Mouse (Mus musculus): ENCODE measurements around the gene Dph7. TPM values are rescaled to one million over a fixed set of nuclear protein-coding genes. Genes with fewer than 3 reads are reported as not detected.
"Not testable (repeated sequence)": the region's sequence is repeated elsewhere in the genome, so short reads cannot be mapped to it uniquely, and the experiment has no call there.

The Dph7 gene
- polyA plus RNA-seq, 1 experiment from 2014 or later: 32.3 TPM

GRCm38 (mm10) chr2:24952537-24953055 is 9.6 kb upstream of the Dph7 start:
- H3K9ac ChIP-seq (replicated peaks; ENCODE audit: low read length): no peak overlapping the region
- H3K4me3 ChIP-seq (ENCODE audit: low read length): no peak overlapping the region
- no peak overlapping the region for H3K27ac ChIP-seq (ENCODE audit: low read length)
- ATAC-seq (ENCODE audit: low FRiP score, low TSS enrichment): no peak
- H3K36me3 ChIP-seq (ENCODE audit: insufficient read depth, low read length): peaks cover 50% of the 10 kb centered on the region
- 91% methylated on average over 4 of the region's 4 CpGs for WGBS
- peaks cover 15% of the 10 kb centered on the region for H3K4me1 ChIP-seq (ENCODE audit: insufficient read depth, low read length)
- H3K4me2 ChIP-seq (replicated peaks; ENCODE audit: low read depth, low read length): no peak overlapping the region
- no peaks in the 10 kb centered on the region for H3K9me3 ChIP-seq (ENCODE audit: low read length)
- 0 out of 2 replicates have a peak, but pooled peaks cover 2% of the 10 kb centered on the region for H3K27me3 ChIP-seq (ENCODE audit: insufficient read depth, low read length)

GRCm38 (mm10) chr2:24960910-24961309 is 1.3 kb upstream of the Dph7 start:
- H3K4me3 ChIP-seq (ENCODE audit: low read length): no peak overlapping the region
- no peak overlapping the region for H3K9ac ChIP-seq (replicated peaks; ENCODE audit: low read length)
- H3K9me3 ChIP-seq (ENCODE audit: low read length): no peaks in the 10 kb centered on the region
- 28% methylated on average over 3 of the region's 3 CpGs for WGBS
- H3K4me1 ChIP-seq (ENCODE audit: insufficient read depth, low read length): peaks cover 11% of the 10 kb centered on the region
- peaks cover 56% of the 10 kb centered on the region for H3K36me3 ChIP-seq (ENCODE audit: insufficient read depth, low read length)
- H3K27me3 ChIP-seq (ENCODE audit: insufficient read depth, low read length): no peaks in the 10 kb centered on the region
- no peak overlapping the region for H3K27ac ChIP-seq (ENCODE audit: low read length)
- ATAC-seq (ENCODE audit: low FRiP score, low TSS enrichment): 0 out of 2 replicates have a peak, but pooled peaks have one; percentile 55
- no peak overlapping the region for H3K4me2 ChIP-seq (replicated peaks; ENCODE audit: low read depth, low read length)

GRCm38 (mm10) chr2:24970386-24970785 is 8.2 kb downstream of the Dph7 start:
- Histone ChIP-seq H3K4me1 (ENCODE audit: insufficient read depth, low read length) (peaks cover 9% of the 10 kb centered on the region), H3K36me3 (ENCODE audit: insufficient read depth, low read length) (peaks cover 58% of the 10 kb centered on the region), H3K9me3 (ENCODE audit: low read length) (no peaks in the 10 kb centered on the region), H3K4me3 (ENCODE audit: low read length) (no peak overlapping the region), H3K9ac (replicated peaks; ENCODE audit: low read length) (no peak overlapping the region), H3K27me3 (ENCODE audit: insufficient read depth, low read length) (no peaks in the 10 kb centered on the region), H3K4me2 (replicated peaks; ENCODE audit: low read depth, low read length) (no peak overlapping the region), H3K27ac (ENCODE audit: low read length) (no peak overlapping the region)
- WGBS: 85% methylated on average over 4 of the region's 4 CpGs
- ATAC-seq (ENCODE audit: low FRiP score, low TSS enrichment): no peak

- Histone ChIP-seq H3K9ac (replicated peaks; ENCODE audit: low read length) (peak overlapping the region; percentile 73), H3K4me2 (replicated peaks; ENCODE audit: low read depth, low read length) (peak overlapping the region; percentile 98), H3K36me3 (ENCODE audit: insufficient read depth, low read length) (peaks cover 24% of the 10 kb centered on the region), H3K4me1 (ENCODE audit: insufficient read depth, low read length) (peaks cover 16% of the 10 kb centered on the region), H3K4me3 (ENCODE audit: low read length) (peak overlapping the region; percentile 64), H3K27ac (ENCODE audit: low read length) (peak overlapping the region; percentile 87)
- under 1% methylated on average over 17 of the region's 17 CpGs for WGBS
- H3K27me3 ChIP-seq (ENCODE audit: insufficient read depth, low read length); H3K9me3 ChIP-seq (ENCODE audit: low read length); ATAC-seq (ENCODE audit: low FRiP score, low TSS enrichment): not testable (repeated sequence)
Measured at GRCm38 (mm10) chr2:24974452-24974851, 12.3 kb downstream of the Dph7 start.

GRCm38 (mm10) chr2:24974906-24975703 is 12.9 kb downstream of the Dph7 start, which contains the start of gene Mrpl41:
Gene Mrpl41 (minus strand): TSS chr2:24975098.
- peak within 1 kb of the TSS; percentile 95 for H3K27ac ChIP-seq (ENCODE audit: low read length)
- no peaks in the 10 kb centered on the region for H3K9me3 ChIP-seq (ENCODE audit: low read length)
- peaks cover 17% of the 10 kb centered on the region for H3K36me3 ChIP-seq (ENCODE audit: insufficient read depth, low read length)
- H3K4me1 ChIP-seq (ENCODE audit: insufficient read depth, low read length): peaks cover 16% of the 10 kb centered on the region
- H3K4me3 ChIP-seq (ENCODE audit: low read length): peak within 1 kb of the TSS; percentile 64
- H3K4me2 ChIP-seq (replicated peaks; ENCODE audit: low read depth, low read length): peak within 1 kb of the TSS; percentile 98
- peak; percentile 99 for ATAC-seq (ENCODE audit: low FRiP score, low TSS enrichment)
- no peaks in the 10 kb centered on the region for H3K27me3 ChIP-seq (ENCODE audit: insufficient read depth, low read length)
- under 1% methylated on average over 64 of the region's 64 CpGs for WGBS
- peak within 1 kb of the TSS; percentile 79 for H3K9ac ChIP-seq (replicated peaks; ENCODE audit: low read length)

- no peaks in the 10 kb centered on the region for H3K9me3 ChIP-seq (ENCODE audit: low read length)
- H3K9ac ChIP-seq (replicated peaks; ENCODE audit: low read length): peak within 1 kb of the TSS; percentile 79
- peaks cover 16% of the 10 kb centered on the region for H3K4me1 ChIP-seq (ENCODE audit: insufficient read depth, low read length)
- under 1% methylated on average over 16 of the region's 16 CpGs for WGBS
- ATAC-seq (ENCODE audit: low FRiP score, low TSS enrichment): peak; percentile 70
- no peaks in the 10 kb centered on the region for H3K27me3 ChIP-seq (ENCODE audit: insufficient read depth, low read length)
- peaks cover 13% of the 10 kb centered on the region for H3K36me3 ChIP-seq (ENCODE audit: insufficient read depth, low read length)
- H3K4me2 ChIP-seq (replicated peaks; ENCODE audit: low read depth, low read length): peak within 1 kb of the TSS; percentile 98
- H3K27ac ChIP-seq (ENCODE audit: low read length): peak within 1 kb of the TSS; percentile 95
- peak within 1 kb of the TSS; percentile 64 for H3K4me3 ChIP-seq (ENCODE audit: low read length)
Measured at GRCm38 (mm10) chr2:24975704-24976297, 13.6 kb downstream of the Dph7 start, which contains the start of gene Pnpla7. Gene Pnpla7 (plus strand): TSS chr2:24976033.

GRCm38 (mm10) chr2:24976960-24977359 is 14.8 kb downstream of the Dph7 start:
- no peaks in the 10 kb centered on the region for H3K9me3 ChIP-seq (ENCODE audit: low read length)
- peaks cover 16% of the 10 kb centered on the region for H3K4me1 ChIP-seq (ENCODE audit: insufficient read depth, low read length)
- H3K36me3 ChIP-seq (ENCODE audit: insufficient read depth, low read length): peaks cover 7% of the 10 kb centered on the region
- no peak for ATAC-seq (ENCODE audit: low FRiP score, low TSS enrichment)
- 94% methylated on average over 5 of the region's 5 CpGs for WGBS
- H3K27me3 ChIP-seq (ENCODE audit: insufficient read depth, low read length): no peaks in the 10 kb centered on the region
- no peak overlapping the region for H3K9ac ChIP-seq (replicated peaks; ENCODE audit: low read length)
- no peak overlapping the region for H3K4me3 ChIP-seq (ENCODE audit: low read length)
- no peak overlapping the region for H3K4me2 ChIP-seq (replicated peaks; ENCODE audit: low read depth, low read length)
- no peak overlapping the region for H3K27ac ChIP-seq (ENCODE audit: low read length)

GRCm38 (mm10) chr2:24987762-24988161 is 25.6 kb downstream of the Dph7 start:
- Histone ChIP-seq H3K4me1 (ENCODE audit: insufficient read depth, low read length) (no peaks in the 10 kb centered on the region), H3K9ac (replicated peaks; ENCODE audit: low read length) (no peak overlapping the region), H3K9me3 (ENCODE audit: low read length) (no peaks in the 10 kb centered on the region), H3K27me3 (ENCODE audit: insufficient read depth, low read length) (no peaks in the 10 kb centered on the region), H3K4me3 (ENCODE audit: low read length) (no peak overlapping the region), H3K36me3 (ENCODE audit: insufficient read depth, low read length) (no peaks in the 10 kb centered on the region), H3K4me2 (replicated peaks; ENCODE audit: low read depth, low read length) (no peak overlapping the region), H3K27ac (ENCODE audit: low read length) (no peak overlapping the region)
- ATAC-seq (ENCODE audit: low FRiP score, low TSS enrichment): no peak
- 43% methylated on average over 2 of the region's 2 CpGs for WGBS

- H3K27me3 ChIP-seq (ENCODE audit: insufficient read depth, low read length): no peaks in the 10 kb centered on the region
- no peaks in the 10 kb centered on the region for H3K36me3 ChIP-seq (ENCODE audit: insufficient read depth, low read length)
- no peaks in the 10 kb centered on the region for H3K9me3 ChIP-seq (ENCODE audit: low read length)
- H3K9ac ChIP-seq (replicated peaks; ENCODE audit: low read length): no peak overlapping the region
- H3K4me3 ChIP-seq (ENCODE audit: low read length): no peak overlapping the region
- no peak overlapping the region for H3K27ac ChIP-seq (ENCODE audit: low read length)
- no peaks in the 10 kb centered on the region for H3K4me1 ChIP-seq (ENCODE audit: insufficient read depth, low read length)
- WGBS: 94% methylated on average over 6 of the region's 6 CpGs
- ATAC-seq (ENCODE audit: low FRiP score, low TSS enrichment): no peak
- no peak overlapping the region for H3K4me2 ChIP-seq (replicated peaks; ENCODE audit: low read depth, low read length)
Measured at GRCm38 (mm10) chr2:24995332-24995731, 33.1 kb downstream of the Dph7 start.

- H3K27me3 ChIP-seq (ENCODE audit: insufficient read depth, low read length): no peaks in the 10 kb centered on the region
- H3K4me2 ChIP-seq (replicated peaks; ENCODE audit: low read depth, low read length): no peak overlapping the region
- ATAC-seq (ENCODE audit: low FRiP score, low TSS enrichment): no peak
- no peaks in the 10 kb centered on the region for H3K36me3 ChIP-seq (ENCODE audit: insufficient read depth, low read length)
- 98% methylated on average over 2 of the region's 2 CpGs for WGBS
- H3K4me3 ChIP-seq (ENCODE audit: low read length): no peak overlapping the region
- H3K27ac ChIP-seq (ENCODE audit: low read length): no peak overlapping the region
- H3K9ac ChIP-seq (replicated peaks; ENCODE audit: low read length): no peak overlapping the region
- no peaks in the 10 kb centered on the region for H3K9me3 ChIP-seq (ENCODE audit: low read length)
- no peaks in the 10 kb centered on the region for H3K4me1 ChIP-seq (ENCODE audit: insufficient read depth, low read length)
Measured at GRCm38 (mm10) chr2:24996471-24996870, 34.3 kb downstream of the Dph7 start.
